Mouse (Mus musculus): Measurements from ENCODE around the gene Vmn2r71.

Gene Vmn2r71
- long read RNA-seq, experiment 1, partial matches to known transcripts: 0 of 1 reads
- long read RNA-seq, experiment 1, other reads (novel, unspliced or antisense): 1 of 1 reads
- long read RNA-seq, experiment 2: 0 reads

DNA sequence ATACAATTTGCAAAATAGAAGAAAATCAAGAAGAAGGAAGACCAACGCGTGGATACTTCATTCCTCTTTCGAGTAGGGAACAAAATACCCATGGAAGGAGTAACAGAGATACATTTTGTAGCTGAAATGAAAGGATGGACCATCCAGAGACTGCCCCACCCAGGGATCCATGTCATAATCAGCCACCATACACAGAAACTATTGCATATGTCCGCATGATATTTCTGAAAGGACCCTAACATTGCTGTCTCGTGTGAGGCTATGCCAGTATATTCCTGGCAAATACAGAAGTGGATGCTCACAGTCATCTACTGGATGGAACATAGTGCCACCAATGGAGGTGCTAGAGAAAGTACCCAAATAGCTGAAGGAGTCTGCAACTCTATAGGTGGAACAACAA lies at the start of gene Vmn2r71:
TSS of gene Vmn2r71 (plus strand) at position 301 of the 400 bp plus-strand sequence.
- intact Hi-C loops (cut with DNase I): no loop called here

DNA sequence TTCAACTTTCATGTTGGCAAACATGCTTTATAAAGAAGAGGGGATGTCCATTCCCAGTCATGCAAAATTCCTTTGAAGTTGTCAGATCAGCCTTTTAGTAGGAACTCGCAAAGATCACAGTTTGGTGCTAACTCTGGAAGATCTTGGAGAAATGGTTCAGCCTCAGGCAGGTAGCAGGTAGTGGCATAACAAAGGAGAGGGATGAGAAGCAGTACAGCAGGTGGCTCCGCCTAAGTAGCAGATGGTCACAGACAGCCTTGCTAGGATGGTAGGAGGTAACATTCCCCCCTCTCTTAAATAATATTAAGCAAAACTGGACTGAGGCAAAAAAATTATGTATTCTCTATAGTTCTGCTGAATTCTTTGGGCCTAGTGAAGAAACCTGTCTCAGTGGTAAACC lies 20.8 kb upstream of the Vmn2r71 start:
- intact Hi-C loops (cut with DNase I): no loop called here

DNA sequence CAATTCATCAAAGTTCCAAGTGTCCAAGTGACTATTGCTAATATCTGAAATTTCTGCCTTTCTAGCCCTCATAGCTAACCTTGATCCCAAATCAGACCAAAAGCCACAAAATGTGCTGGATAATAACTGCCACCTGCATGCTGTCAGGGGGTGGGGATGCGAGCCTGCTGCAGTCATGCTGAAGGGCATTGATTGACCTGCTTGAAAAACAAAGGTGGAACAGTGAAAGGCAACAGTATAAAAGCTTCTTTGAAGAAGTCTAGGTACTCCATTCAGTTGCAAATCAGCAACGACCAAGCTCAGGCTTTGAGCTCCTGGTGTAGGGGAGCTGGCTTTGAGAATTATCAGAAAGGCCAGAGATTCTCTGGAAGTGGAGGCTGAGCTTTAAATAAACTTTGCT lies 19.8 kb upstream of the Vmn2r71 start:
- intact Hi-C loops (cut with DNase I): no loop called here

DNA sequence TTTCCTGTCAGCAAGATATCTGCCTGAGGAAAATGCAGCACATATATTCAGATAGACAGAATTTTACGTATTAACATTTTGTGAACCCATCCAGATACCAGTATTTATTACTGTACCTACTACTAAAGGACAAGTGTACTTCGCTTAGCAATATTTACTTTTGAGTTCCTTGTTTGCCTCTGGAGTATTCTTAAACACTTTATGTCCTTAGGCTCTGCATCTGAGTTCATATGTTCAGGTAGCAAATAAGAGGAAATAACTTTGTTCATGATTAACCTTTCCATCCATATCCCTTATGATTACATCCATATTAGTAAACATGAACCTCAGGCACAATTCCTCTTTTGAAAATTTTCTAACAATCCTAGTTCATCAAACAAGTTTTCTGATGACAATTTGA lies 6.2 kb downstream of the Vmn2r71 start, which contains the start of gene Vmn2r70:
TSS of gene Vmn2r70 (minus strand) at position 101 of the 400 bp plus-strand sequence.
- intact Hi-C loops (cut with DNase I): no loop called here

All from adrenal gland (tissue).